Mouse (Mus musculus) retina, postnatal 7 days (tissue): ENCODE measurements at regions not wholly inside any gene's neighbourhood (a gene's known extent, or its start where the extent isn't known, plus 50 kb on each side); places are given as distances from the start of the nearest gene placed in this dataset.
"Not testable (repeated sequence)": the region's sequence is repeated elsewhere in the genome, so short reads cannot be mapped to it uniquely, and the experiment has no call there.

Experiments used
- DNase-seq: peaks from one replicate; pipeline ENCODE4 v3.0.0-alpha.2; 2012; ENCODE audit warnings: low read depth, low spot score

DNA sequence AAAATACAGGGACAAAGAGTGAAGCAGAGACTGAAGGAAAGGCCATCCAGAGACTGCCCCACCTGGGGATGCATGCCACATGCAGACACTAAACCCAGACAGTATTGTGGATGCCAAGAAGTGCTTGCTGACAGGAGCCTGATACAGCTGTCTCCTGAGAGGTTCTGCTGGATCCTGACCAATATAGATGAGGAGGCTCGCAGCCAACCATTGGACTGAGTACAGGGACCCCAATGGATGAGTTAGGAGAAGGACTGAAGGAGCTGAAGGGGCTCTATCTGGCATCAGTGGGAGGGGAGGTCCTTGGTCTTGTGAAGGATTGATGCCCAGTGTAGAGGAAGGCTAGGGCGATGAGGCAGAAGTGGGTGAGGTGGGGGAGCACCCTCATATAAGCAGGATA lies 514.4 kb downstream of the Gja1 start:
- DNase-seq: not testable (repeated sequence)

DNA sequence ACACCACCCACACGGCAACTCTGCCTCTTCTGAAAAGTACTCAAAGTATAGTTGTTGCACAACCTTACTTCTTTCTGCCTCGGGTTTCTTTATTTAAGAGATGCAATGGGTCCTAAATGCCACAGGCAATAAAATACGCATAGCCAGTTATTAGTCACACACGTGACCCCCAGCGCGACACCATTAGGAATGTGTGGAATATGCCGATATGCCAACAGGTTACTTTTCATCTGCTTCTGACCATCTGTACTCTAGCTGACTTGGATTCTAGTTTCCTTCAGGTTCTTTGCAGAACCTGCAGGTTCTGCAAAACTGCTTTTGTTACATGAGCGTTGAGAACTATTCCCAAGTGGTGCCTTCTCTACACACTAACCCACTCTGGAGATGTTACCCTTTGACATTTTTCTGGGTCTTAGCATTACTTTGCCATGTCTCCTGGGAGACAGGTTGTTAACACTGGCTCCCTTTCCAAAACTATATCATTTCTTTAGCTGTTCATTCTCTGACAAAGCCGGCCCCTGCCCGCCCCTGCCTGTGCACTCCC lies 515.6 kb downstream of the Gja1 start:
- no peak for DNase-seq

DNA sequence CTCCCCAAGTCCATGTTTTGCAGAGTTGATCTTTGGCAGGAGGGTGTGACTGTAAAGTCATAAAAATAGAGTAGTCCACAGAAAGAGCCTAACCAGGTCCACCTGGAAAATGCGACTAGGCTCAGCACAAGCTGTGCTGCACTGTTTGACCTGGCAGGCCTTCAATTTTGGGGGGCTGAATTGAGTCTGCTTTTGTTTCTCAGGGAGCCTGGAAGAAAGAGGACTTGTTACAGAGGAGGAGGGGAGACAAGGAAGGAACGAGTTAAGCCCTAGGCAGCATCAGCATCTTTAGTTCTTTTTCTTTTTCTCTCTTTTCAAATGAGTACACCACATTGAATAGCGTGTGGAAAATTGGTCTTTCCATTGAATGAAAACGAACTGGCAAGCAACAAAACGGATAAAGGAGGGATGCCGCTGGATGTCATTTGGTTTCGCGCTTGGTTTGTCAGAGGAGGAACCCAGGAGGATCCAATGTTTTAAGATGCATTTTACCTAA lies 516.1 kb downstream of the Gja1 start:
- no peak for DNase-seq

DNA sequence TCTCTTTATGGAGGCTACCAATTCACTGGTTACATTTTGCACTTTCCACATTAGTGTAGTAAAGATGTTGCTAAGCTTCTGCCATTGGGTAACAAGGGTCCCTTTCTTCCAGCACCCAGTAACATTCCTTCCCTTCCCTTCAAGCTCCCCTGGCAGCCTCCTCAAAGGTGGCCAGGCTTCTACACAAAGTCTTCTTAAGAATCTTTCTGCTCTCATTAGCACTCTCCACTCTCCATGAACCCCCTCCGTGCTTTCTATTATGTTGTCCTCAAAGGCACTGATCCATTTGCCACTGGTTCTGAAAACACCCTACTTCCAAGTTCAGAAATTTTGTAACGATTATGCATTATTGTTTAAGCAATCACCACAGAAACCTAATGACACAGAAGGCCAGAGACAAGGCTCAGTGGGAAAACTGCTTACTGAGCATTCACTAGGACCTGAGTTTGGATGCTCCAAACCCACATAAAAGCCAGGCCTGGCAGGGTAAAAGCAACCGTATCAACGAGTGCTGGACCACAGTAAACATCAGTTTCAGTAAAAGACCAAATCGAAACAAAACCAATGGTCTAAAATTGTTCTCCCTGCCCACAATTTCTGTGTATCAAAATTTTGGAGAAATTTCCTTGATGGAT lies 522.6 kb downstream of the Gja1 start:
- no peak for DNase-seq

DNA sequence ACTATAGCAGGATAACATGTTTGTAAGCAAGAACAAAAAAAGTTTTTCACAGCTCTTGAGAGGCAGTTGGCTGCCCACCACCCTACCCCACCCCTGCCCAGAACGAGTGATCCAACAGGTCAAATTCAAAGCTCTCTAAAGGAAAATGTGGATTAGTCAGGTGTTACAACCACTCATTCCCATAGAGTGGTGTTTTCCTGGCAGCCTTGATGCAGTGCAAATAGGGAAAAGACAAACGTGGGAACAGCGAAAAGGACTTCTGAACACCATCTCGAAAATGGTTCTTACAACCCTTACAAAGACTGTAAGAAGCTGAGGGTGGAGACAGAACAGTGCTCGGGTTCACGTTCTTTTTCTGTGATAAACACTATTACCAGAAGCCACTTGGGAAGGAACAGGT lies 523.8 kb downstream of the Gja1 start:
- no peak for DNase-seq

DNA sequence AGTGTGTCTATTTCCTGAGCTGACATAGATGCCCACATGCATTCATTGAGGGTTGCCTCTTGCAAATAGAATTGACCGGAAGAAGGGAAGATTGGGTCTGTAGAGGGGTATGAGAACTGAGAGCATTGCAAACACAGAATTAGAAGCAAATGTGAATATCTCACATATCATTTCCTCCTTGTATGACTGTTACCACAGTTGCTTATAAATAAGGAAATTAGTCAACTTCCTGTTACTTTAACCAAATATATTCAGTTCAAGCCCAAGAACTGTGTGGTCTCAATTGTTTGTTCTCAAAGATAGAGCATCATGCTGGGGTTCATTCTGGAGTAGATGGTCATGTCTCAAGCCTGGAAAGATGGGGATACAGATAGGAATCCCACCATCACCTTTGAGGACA lies 535.6 kb downstream of the Gja1 start:
- DNase-seq: no peak

DNA sequence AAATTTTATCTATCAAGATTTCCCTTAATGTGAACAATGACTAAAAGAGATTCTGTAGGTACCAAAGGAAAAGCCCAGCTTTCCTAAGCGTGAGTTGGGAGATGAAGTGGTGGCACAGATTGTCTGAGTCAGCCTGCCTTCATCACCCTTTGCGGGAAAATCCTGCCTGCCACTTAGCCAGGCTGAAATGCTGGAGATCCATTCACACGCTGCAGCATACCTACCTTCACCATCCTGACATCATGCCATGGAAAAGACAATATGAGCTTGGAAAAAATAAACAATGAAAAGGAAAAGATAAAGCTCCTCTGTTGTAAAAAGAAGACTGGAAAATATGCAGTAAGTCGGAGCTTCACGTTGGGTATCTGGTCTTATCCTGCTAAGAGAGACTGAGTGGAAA lies 537.0 kb downstream of the Gja1 start:
- DNase-seq: no peak

DNA sequence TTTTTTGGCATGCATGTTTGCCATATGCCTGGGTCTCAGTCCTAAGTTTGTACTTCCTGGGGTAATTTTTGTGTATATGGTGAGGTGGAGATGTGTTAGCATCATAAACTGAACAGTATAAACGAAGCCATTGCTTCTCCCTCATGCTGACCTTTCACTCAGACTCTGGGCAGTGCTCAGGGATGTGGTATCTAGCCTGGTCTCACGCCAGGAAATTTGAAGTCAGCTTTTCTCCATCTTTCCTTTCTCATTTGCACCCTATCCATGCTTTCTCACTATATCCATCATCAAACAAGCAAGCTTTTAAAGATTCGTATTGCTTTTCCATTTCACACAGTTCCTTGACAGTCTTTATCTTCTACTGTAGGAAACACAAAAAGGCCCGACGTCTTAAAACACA lies 541.3 kb downstream of the Gja1 start:
- DNase-seq: no peak

DNA sequence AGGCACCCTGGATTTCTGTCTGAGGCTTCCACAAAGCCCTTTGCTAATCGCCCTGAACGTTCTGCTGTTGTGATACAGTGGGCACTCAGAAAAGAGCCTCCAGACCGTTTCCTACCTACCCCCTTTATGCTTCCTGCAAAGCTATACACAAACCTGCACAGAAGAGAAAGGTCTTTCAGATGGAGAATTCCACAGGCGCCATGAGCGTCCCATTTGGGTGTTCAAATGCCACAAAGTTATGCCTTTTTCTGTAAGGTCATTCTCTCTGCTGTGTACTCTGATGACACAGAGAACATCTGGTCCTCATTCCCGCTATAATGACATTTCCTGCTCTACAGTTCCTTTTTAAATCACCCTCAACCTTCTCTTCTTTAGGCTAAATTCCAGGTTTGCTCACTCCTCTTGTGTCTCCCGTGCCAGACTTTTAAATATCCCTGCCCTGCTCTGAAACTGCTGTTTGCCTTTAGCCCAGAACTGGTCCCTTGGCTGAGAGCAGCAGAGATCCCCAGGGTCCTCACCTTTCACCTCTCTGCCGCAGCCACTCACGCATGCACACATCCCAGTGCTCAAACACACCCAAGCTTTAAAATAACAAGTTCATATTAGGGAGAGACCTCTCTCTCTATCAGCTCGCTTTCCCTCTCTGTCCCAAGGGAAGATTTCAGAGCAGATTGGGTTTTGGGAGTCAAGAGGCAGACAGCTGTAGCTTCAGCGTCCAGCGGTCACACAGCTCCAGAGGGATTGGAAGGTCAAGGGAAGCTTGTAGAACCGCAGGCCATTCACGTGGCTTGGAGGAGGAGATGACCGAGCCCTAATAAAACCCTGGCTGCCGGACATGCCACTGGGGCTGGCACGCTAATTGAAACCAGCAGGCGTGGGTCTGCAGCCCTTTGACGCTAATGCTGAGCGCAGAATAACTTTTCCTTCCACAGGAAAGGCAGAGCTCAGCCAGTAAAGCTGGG lies 543.9 kb downstream of the Gja1 start:
- no peak for DNase-seq

DNA sequence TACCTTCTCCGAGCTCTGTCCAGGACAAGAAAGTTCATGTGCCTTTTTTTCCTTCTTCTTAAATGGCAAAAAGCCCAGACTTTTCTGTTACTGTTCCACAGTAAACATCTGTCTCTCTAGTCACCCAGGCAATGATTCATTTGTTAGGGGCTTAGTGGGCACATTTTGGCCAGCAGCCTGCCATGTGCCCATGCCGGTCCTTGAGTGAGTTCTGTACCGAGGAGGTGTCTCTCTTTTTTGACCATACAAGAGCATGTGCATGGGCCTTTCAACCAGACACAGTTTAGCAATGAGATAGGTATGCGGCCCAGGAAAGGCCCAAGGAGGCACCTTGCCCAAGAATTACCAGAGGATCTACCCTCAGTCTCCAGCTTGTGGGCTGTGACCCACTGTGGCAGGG lies 551.0 kb upstream of the Hsf2 start:
- no peak for DNase-seq

DNA sequence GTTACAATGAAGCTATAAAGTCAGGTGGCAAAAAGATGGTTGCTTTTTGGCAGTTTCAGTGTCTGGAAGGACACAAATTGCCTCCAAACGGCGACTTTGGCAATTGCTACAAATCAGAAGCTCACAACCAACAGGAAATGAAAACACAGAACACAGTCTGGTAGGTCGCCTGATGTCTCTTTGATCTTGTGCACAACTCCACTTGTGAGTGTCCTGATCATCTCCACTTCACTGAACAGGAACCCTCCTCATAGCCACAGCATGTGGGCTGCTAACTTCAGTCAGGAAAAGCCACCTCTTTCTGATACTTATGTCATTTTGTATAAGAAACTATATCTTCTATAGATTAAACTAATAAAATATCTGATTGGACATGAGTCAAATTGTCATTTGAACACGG lies 544.2 kb upstream of the Hsf2 start:
- no peak for DNase-seq

DNA sequence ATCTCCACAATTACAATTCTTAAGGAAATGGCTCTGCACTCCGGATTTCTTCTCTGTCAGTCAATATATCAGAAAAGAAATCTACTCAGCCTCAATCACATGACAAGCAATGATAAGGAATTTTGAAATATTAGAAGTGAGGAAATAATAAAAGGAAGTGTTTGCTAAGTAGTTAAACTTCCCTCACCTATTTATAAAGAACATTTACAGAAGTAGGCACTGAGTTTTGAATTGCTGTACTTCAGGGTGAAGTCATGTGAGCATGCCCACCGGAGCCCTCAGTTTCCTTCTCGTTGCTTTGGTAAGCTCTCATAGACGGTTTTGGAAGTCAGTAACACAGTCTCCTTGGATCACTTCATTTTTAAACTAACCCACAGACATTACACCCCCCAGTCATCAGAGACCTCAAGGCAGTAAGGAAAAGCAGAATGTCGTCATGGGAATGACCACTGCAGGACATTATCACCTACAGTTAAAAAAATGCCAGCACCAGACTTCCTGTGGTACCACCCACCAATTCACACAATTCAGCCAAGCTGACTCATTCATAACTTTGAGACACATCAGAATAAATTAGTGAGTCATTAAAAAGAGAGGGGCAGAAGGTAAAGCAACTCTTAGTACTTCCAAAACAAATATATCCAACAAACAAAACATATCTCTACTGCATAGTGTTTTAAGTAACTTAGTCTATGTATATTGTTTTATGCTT lies 541.6 kb upstream of the Hsf2 start:
- no peak for DNase-seq

DNA sequence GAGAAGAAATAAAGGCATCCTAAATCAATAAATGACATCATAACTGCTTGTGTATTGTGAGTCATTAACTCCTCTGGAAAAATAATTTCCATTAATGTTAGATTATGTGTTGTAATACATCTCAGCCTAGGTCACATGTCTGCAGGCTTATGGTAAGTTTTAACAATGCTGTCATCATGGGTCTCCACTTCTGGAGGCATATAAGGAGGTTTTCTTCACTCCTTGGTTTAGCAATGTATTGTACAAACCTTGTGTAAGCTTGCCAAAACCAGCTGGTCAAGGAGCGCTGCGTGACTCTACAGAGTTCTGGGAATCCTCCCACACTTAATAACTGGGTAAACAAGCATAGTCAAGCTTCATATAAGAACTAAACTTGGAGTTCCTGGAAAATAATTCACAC lies 529.5 kb upstream of the Hsf2 start:
- no peak for DNase-seq

DNA sequence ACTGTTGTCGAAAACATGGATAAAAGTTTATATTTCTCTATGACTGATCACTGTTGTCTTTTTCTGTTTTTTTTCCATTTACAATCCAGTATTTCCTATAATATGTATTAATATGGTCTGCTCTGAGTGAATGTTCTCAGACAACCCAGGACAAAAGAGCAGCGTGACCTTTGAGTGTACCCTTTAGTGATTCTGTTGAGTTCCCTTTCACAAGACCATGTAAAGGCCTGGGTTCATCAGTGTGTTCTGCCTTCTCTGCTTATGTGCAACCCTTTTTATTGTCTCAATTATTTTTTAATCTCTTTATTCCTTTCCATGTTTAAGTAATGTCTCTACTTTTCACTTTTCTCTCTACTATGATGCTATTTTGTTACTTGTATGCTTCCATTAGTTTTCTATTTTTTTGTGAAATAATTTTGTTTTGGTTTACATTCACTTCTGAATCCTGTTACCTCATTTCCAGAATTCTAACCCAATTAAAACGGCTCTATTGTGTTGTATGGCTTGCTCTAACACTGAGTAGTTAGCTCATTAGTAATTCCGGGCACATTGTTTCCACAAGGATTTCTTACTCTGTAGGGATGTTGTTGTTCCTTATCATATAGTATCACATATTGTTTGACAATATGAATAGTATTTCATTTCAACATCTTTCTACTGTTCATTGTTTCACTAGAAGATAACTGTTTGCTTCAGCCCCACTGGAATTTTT lies 523.9 kb upstream of the Hsf2 start:
- DNase-seq: no peak

DNA sequence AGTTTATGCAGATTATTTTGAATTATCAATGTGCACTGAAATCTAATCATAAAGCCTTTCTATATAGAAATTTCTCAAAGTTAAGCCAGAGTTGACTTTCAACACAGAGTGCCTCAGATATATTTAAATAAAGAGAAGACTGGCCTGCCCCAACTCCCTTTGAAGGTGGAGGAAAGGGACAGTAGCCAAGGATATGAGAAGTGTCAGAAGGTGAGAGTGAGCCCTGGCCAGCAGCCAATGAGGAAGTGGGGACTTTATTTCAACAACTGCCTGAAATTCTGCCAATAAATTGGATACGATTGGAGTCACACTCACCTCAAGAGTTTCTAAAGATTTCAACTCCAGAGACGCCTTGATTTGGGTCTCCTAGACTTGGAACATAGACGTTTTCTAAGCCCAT lies 523.0 kb upstream of the Hsf2 start:
- no peak for DNase-seq

DNA sequence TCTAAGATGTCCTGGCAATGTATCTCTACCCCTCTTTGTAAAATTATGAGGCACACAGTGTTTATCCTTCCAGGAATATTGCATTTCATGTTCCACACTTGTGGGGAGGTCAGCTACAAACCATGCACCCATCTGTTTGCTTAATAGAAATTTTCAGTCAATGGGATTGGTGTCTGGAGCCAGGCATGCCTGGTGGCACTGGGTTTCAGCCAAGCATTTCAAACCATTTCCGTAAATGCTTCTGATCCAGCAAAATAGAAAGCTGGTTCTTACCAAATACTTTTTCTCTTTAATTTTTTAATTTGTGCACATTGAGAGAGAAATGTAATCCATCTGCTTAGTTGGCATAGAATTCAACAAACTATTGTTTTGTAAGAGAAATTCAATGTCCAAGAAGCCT lies 517.3 kb upstream of the Hsf2 start:
- no peak for DNase-seq

DNA sequence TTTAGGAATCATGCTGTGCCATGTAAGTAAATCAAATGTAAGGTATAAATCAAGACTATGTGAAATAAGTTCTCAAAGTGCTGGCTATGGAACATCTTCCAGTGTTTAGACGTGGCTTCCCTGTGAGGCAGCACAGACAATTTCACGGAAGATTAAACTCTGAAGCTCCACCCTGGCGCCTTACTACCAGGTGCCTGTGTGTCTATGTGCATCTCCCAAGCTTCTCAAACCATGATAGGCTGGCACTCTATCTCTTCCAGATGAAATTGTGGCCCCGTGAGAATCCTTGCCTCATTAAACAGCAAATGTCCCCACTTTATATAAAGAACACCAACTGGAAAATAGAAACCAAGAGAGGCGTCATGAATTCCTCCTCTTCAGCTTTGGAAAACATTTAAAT lies 511.4 kb upstream of the Hsf2 start:
- no peak for DNase-seq

DNA sequence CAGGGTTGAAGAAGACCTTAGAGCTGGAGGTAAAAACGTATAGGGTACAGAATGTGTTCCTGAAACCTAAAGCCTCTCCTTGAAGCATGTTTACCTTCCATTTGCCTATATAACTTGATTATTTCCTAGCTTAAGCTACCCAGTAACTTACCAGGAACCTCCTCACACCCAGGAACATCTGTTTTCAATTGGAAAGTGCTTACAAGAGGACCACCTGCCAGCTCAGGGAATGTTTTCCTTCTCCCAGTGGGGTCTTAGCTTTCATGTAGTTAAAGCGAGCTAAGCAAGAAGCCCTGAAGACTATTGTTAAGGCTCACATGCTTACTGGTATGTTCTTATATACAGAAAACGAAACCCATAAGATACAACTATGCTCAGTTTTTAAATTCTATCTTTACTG lies 506.6 kb upstream of the Hsf2 start:
- no peak for DNase-seq

DNA sequence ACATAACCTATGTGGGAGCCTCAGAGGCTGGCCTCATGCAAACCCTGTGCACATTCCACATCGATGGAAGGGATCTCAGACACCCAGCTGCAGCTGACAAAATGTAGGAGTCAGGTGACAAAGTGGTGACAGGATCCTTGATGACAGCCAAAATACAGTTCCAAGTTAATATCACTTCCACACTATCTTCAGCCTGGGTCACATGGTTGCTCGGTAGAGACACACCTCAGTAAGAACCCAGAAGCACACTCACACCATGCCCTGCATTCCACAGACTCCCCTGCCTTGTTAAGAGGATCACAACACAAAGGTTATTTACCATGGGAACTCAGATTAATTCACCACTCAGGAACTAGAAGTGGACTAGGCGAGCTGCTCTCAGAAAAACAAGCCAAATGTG lies 505.4 kb upstream of the Hsf2 start:
- DNase-seq: no peak

DNA sequence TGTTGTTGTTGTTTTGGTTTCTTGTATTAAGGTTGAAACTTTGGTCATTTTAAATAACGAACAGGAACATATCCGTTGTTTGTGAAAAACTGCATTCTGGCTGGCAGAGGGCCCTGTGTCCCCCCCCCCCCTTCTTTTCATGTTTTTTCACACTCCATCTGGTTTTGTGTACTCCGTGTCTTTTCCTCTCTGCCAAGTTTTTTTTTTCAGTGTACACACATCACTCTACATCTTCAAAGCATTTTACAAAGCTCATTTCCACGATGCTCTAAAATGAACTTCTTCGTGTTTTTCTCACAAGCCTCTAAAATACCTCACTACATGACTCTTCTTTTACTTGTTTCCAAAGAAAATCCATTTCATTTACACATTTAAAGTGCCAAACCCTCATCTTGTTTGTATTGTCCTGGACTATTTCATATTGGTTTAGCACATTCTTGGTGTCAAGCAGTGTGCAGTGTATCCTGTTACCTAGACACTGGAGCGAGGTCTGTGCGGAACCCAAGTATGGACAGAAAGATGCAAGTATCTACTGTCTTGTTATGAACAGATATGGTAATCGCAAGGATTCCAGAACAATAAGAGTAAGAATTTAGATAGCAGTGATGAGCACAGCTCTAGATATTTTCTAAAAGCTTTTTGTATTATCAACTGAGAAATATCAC lies 503.5 kb upstream of the Hsf2 start:
- no peak for DNase-seq

DNA sequence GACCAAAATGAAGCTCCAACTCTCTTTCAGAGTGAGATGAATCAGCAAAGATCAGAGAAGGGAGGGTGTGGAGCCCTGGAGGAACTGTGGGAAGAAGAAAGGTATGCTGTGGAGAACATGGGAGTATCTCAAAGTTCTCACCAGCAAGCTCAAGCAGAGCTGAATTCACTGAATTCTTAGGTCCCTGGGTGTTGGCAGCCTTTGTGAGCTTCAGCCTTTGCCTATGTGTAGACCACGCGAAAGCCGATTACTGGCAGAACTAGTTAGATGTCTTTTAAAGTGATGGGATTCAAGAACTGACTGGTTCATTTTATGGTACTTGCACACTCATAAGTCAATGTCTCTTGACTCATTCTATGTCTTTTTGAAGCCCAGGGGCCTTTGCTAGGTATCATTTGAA lies 491.2 kb upstream of the Hsf2 start:
- DNase-seq: no peak
